24 mouse cellular contexts compared by ENCODE assay signal in genomic region chr14:57462871-57463270, GRCm38 (mm10).
"Had no signal": no experiment of that assay in that cellular context is flagged by ENCODE, and none has a peak within 500 bp of the region (broad histone marks: within the 10 kb centered on the region; RNA-seq: fewer than 3 reads in every experiment).

No protein-coding gene starts in this region.

- H3K36me3 ChIP-seq: heart, embryonic 13.5 days; heart, embryonic 15.5 days; kidney, embryonic 15.5 days; liver, embryonic 12.5 days had no signal

- H3K4me3 ChIP-seq: heart, adult 2 months; heart, embryonic 13.5 days; heart, embryonic 15.5 days; hindbrain, embryonic 13.5 days; kidney, embryonic 15.5 days; limb, embryonic 13.5 days; limb, embryonic 15.5 days; liver, embryonic 12.5 days had no signal

- H3K27me3 ChIP-seq: heart, embryonic 13.5 days; heart, embryonic 15.5 days; hindbrain, embryonic 13.5 days; kidney, embryonic 15.5 days; limb, embryonic 13.5 days; limb, embryonic 15.5 days; liver, embryonic 12.5 days had no signal

- H3K4me2 ChIP-seq: heart, embryonic 11.5 days; heart, embryonic 13.5 days; heart, embryonic 15.5 days; hindbrain, embryonic 13.5 days; kidney, embryonic 15.5 days; limb, embryonic 13.5 days; limb, embryonic 15.5 days; liver, embryonic 12.5 days had no signal

- H3K9ac ChIP-seq: heart, embryonic 13.5 days; heart, embryonic 15.5 days; hindbrain, embryonic 13.5 days; kidney, embryonic 15.5 days; limb, embryonic 13.5 days; limb, embryonic 15.5 days; liver, embryonic 12.5 days had no signal

- H3K4me1 ChIP-seq: heart, embryonic 15.5 days; hindbrain, embryonic 13.5 days; kidney, embryonic 15.5 days had no signal

- H3K27ac ChIP-seq: heart, adult 2 months; heart, embryonic 13.5 days; heart, embryonic 15.5 days; hindbrain, embryonic 13.5 days; kidney, embryonic 15.5 days; limb, embryonic 13.5 days; limb, embryonic 15.5 days; liver, embryonic 12.5 days had no signal

- ATAC-seq: hindbrain, embryonic 16.5 days; intestine, embryonic 16.5 days; liver, embryonic 12.5 days had no signal

- DNase-seq: gastrocnemius, postnatal 14 days; gastrocnemius, postnatal 36 days; heart, adult 11 months; heart, adult 2 months; heart, postnatal 14 days; heart, postnatal 36 days; kidney, adult 11 months; kidney, adult 2 months; kidney, adult 9 months; kidney, postnatal 10 days; kidney, postnatal 36 days; layer of hippocampus, adult 9-11 months; layer of hippocampus, postnatal 36 days; left cerebral cortex, postnatal 4 days had no signal

- H3K9me3 ChIP-seq: heart, embryonic 13.5 days; heart, embryonic 15.5 days; hindbrain, embryonic 13.5 days; kidney, embryonic 15.5 days; limb, embryonic 13.5 days; limb, embryonic 15.5 days; liver, embryonic 12.5 days had no signal
